Mouse (Mus musculus): ENCODE results near the gene Pcyt1a.

- no peak for TF ChIP-seq POLR2A (IDR thresholded peaks at IDR 0.05; ENCODE audit: low read depth, low read length)
- TF ChIP-seq CTCF (IDR thresholded peaks at IDR 0.05; ENCODE audit: extremely low read depth, insufficient read length, insufficient replicate concordance, low read depth, low read length) = no peak
These were observed 34.2 kb upstream of the Pcyt1a start for GRCm38 (mm10) chr16:32396541-32396835.

All from small intestine, adult 2 months (tissue).